Mouse (Mus musculus): ENCODE data around the gene Acap2. TPM values are rescaled to one million over a fixed set of nuclear protein-coding genes. Genes with fewer than 3 reads are reported as not detected.

Acap2 gene
- total and polyA plus RNA-seq, 3 experiments, result 5.4 to 52.9 (median 35.8) TPM

- no peak for ATAC-seq (ENCODE audit: extremely low read depth, insufficient number of reproducible peaks, low FRiP score, poor library complexity, severe bottlenecking)
- H3K9me3 ChIP-seq (replicated peaks), result no peaks in the 10 kb centered on the region
- DNase-seq (ENCODE audit: low spot score), result no peak
- TF ChIP-seq CTCF (IDR thresholded peaks at IDR 0.05; ENCODE audit: low read depth, low read length) (no peak), POLR2AphosphoS5 (IDR thresholded peaks at IDR 0.05; ENCODE audit: insufficient replicate concordance, low read depth, low read length) (no peak), GATA1 (IDR thresholded peaks at IDR 0.05; ENCODE audit: borderline replicate concordance, low read length) (no peak), GATA2 (IDR thresholded peaks at IDR 0.05; ENCODE audit: borderline replicate concordance, low read depth, low read length) (no peak), TAL1 (conservative IDR thresholded peaks at IDR 0.05; ENCODE audit: low read depth, low read length) (no peak)
- H3K27me3 ChIP-seq (ENCODE audit: insufficient read depth, low read length), result no peaks in the 10 kb centered on the region
- no peak overlapping the region for H3K4me3 ChIP-seq (ENCODE audit: low read depth, low read length)
- peaks cover 62% of the 10 kb centered on the region for H3K36me3 ChIP-seq (replicated peaks)
- H3K4me1 ChIP-seq (ENCODE audit: insufficient read depth, low read depth, low read length), result peaks cover 14% of the 10 kb centered on the region
Measured at GRCm38 (mm10) chr16:31068280-31068679, 132.8 kb downstream of the Acap2 start.

- TF ChIP-seq TAL1 (conservative IDR thresholded peaks at IDR 0.05; ENCODE audit: low read depth, low read length), result no peak
- no peak for TF ChIP-seq POLR2AphosphoS5 (IDR thresholded peaks at IDR 0.05; ENCODE audit: insufficient replicate concordance, low read depth, low read length)
- no peak for TF ChIP-seq GATA1 (IDR thresholded peaks at IDR 0.05; ENCODE audit: borderline replicate concordance, low read length)
- TF ChIP-seq GATA2 (IDR thresholded peaks at IDR 0.05; ENCODE audit: borderline replicate concordance, low read depth, low read length), result no peak
- TF ChIP-seq CTCF (IDR thresholded peaks at IDR 0.05; ENCODE audit: low read depth, low read length), result no peak
- ATAC-seq (ENCODE audit: extremely low read depth, insufficient number of reproducible peaks, low FRiP score, poor library complexity, severe bottlenecking) (no peak), DNase-seq (ENCODE audit: low spot score) (no peak)
- Histone ChIP-seq H3K9me3 (replicated peaks) (no peaks in the 10 kb centered on the region), H3K4me1 (ENCODE audit: insufficient read depth, low read depth, low read length) (peaks cover 14% of the 10 kb centered on the region), H3K4me3 (ENCODE audit: low read depth, low read length) (no peak overlapping the region), H3K36me3 (replicated peaks) (peaks cover 58% of the 10 kb centered on the region), H3K27me3 (ENCODE audit: insufficient read depth, low read length) (no peaks in the 10 kb centered on the region)
Measured at GRCm38 (mm10) chr16:31066344-31067098, 134.5 kb downstream of the Acap2 start.

GRCm38 (mm10) chr16:31064782-31065181, 136.3 kb downstream of the Acap2 start:
- no peak for ATAC-seq (ENCODE audit: extremely low read depth, insufficient number of reproducible peaks, low FRiP score, poor library complexity, severe bottlenecking)
- TF ChIP-seq POLR2AphosphoS5 (IDR thresholded peaks at IDR 0.05; ENCODE audit: insufficient replicate concordance, low read depth, low read length), result no peak
- TF ChIP-seq CTCF (IDR thresholded peaks at IDR 0.05; ENCODE audit: low read depth, low read length), result no peak
- TF ChIP-seq GATA1 (IDR thresholded peaks at IDR 0.05; ENCODE audit: borderline replicate concordance, low read length), result no peak
- no peak for TF ChIP-seq GATA2 (IDR thresholded peaks at IDR 0.05; ENCODE audit: borderline replicate concordance, low read depth, low read length)
- no peak for TF ChIP-seq TAL1 (conservative IDR thresholded peaks at IDR 0.05; ENCODE audit: low read depth, low read length)
- peaks cover 12% of the 10 kb centered on the region for H3K4me1 ChIP-seq (ENCODE audit: insufficient read depth, low read depth, low read length)

GRCm38 (mm10) chr16:31062918-31063317, 138.1 kb downstream of the Acap2 start:
- ATAC-seq (ENCODE audit: extremely low read depth, insufficient number of reproducible peaks, low FRiP score, poor library complexity, severe bottlenecking) (no peak), DNase-seq (ENCODE audit: low spot score) (no peak)
- Histone ChIP-seq H3K36me3 (replicated peaks) (peaks cover 40% of the 10 kb centered on the region), H3K4me3 (ENCODE audit: low read depth, low read length) (no peak overlapping the region), H3K4me1 (ENCODE audit: insufficient read depth, low read depth, low read length) (peaks cover 10% of the 10 kb centered on the region), H3K9me3 (replicated peaks) (no peaks in the 10 kb centered on the region), H3K27me3 (ENCODE audit: insufficient read depth, low read length) (no peaks in the 10 kb centered on the region)
- TF ChIP-seq GATA2 (IDR thresholded peaks at IDR 0.05; ENCODE audit: borderline replicate concordance, low read depth, low read length) (no peak), GATA1 (IDR thresholded peaks at IDR 0.05; ENCODE audit: borderline replicate concordance, low read length) (no peak), TAL1 (conservative IDR thresholded peaks at IDR 0.05; ENCODE audit: low read depth, low read length) (no peak), CTCF (IDR thresholded peaks at IDR 0.05; ENCODE audit: low read depth, low read length) (no peak), POLR2AphosphoS5 (IDR thresholded peaks at IDR 0.05; ENCODE audit: insufficient replicate concordance, low read depth, low read length) (no peak)

More at GRCm38 (mm10) chr16:31064782-31065181, 136.3 kb downstream of the Acap2 start:
- Histone ChIP-seq H3K36me3 (replicated peaks) (peaks cover 49% of the 10 kb centered on the region), H3K9me3 (replicated peaks) (no peaks in the 10 kb centered on the region), H3K4me3 (ENCODE audit: low read depth, low read length) (no peak overlapping the region), H3K27me3 (ENCODE audit: insufficient read depth, low read length) (no peaks in the 10 kb centered on the region)
- DNase-seq (ENCODE audit: low spot score), result no peak

GRCm38 (mm10) chr16:31061246-31061880, 139.7 kb downstream of the Acap2 start:
- Histone ChIP-seq H3K9me3 (replicated peaks) (no peaks in the 10 kb centered on the region), H3K4me1 (ENCODE audit: insufficient read depth, low read depth, low read length) (peaks cover 4% of the 10 kb centered on the region), H3K27me3 (ENCODE audit: insufficient read depth, low read length) (no peaks in the 10 kb centered on the region), H3K36me3 (replicated peaks) (peaks cover 38% of the 10 kb centered on the region), H3K4me3 (ENCODE audit: low read depth, low read length) (no peak overlapping the region)
- TF ChIP-seq GATA2 (IDR thresholded peaks at IDR 0.05; ENCODE audit: borderline replicate concordance, low read depth, low read length) (no peak), TAL1 (conservative IDR thresholded peaks at IDR 0.05; ENCODE audit: low read depth, low read length) (no peak), POLR2AphosphoS5 (IDR thresholded peaks at IDR 0.05; ENCODE audit: insufficient replicate concordance, low read depth, low read length) (no peak), GATA1 (IDR thresholded peaks at IDR 0.05; ENCODE audit: borderline replicate concordance, low read length) (no peak), CTCF (IDR thresholded peaks at IDR 0.05; ENCODE audit: low read depth, low read length) (no peak)
- no peak for ATAC-seq (ENCODE audit: extremely low read depth, insufficient number of reproducible peaks, low FRiP score, poor library complexity, severe bottlenecking)
- DNase-seq (ENCODE audit: low spot score), result no peak

- DNase-seq (ENCODE audit: low spot score) (no peak), ATAC-seq (ENCODE audit: extremely low read depth, insufficient number of reproducible peaks, low FRiP score, poor library complexity, severe bottlenecking) (no peak)
- H3K36me3 ChIP-seq (replicated peaks), result peaks cover 36% of the 10 kb centered on the region
- no peak for TF ChIP-seq GATA2 (IDR thresholded peaks at IDR 0.05; ENCODE audit: borderline replicate concordance, low read depth, low read length)
- no peak for TF ChIP-seq POLR2AphosphoS5 (IDR thresholded peaks at IDR 0.05; ENCODE audit: insufficient replicate concordance, low read depth, low read length)
- no peak for TF ChIP-seq CTCF (IDR thresholded peaks at IDR 0.05; ENCODE audit: low read depth, low read length)
- no peak for TF ChIP-seq TAL1 (conservative IDR thresholded peaks at IDR 0.05; ENCODE audit: low read depth, low read length)
- TF ChIP-seq GATA1 (IDR thresholded peaks at IDR 0.05; ENCODE audit: borderline replicate concordance, low read length), result no peak
- H3K27me3 ChIP-seq (ENCODE audit: insufficient read depth, low read length), result no peaks in the 10 kb centered on the region
- H3K9me3 ChIP-seq (replicated peaks), result no peaks in the 10 kb centered on the region
- H3K4me3 ChIP-seq (ENCODE audit: low read depth, low read length), result no peak overlapping the region
- no peaks in the 10 kb centered on the region for H3K4me1 ChIP-seq (ENCODE audit: insufficient read depth, low read depth, low read length)
Measured at GRCm38 (mm10) chr16:31060714-31061113, 140.3 kb downstream of the Acap2 start.

Data from G1E (cell line).